Mouse (Mus musculus) ES-E14 (cell line): ENCODE measurements around the gene Bst1. TPM values are rescaled to one million over a fixed set of nuclear protein-coding genes. Genes with fewer than 3 reads are reported as not detected.

Source experiments
- DNase-seq: peaks from one replicate; pipeline ENCODE4 v3.0.0-alpha.2; 2013; ENCODE audit warnings: low read depth, low spot score
- H3K27ac ChIP-seq: 2 replicates; pipeline ENCODE4 v1.5.1; 2012; ENCODE audit warnings: low read depth, mild to moderate bottlenecking, low read length, moderate library complexity, mixed read lengths; ENCODE audit not compliant: poor library complexity, insufficient read depth, severe bottlenecking
- H3K36me3 ChIP-seq: 2 replicates; pipeline ENCODE4 v1.6.1; 2012; ENCODE audit warnings: mild to moderate bottlenecking, low read length, moderate library complexity, mixed read lengths; ENCODE audit not compliant: control insufficient read depth, poor library complexity, insufficient read depth, severe bottlenecking
- H3K4me1 ChIP-seq, 2 experiments: fragments of 150-350 bp in 1 of 2; sonication (generic) in 1 of 2; 2 replicates each; pipeline ENCODE4 v1.6.1; 2012; ENCODE audit warnings: low read length in 2 of 2, mild to moderate bottlenecking in 1 of 2, mixed read lengths in 1 of 2; ENCODE audit not compliant: control insufficient read depth in 2 of 2, insufficient read depth in 2 of 2, poor library complexity in 1 of 2
- H3K4me3 ChIP-seq, 2 experiments: fragments of 150-350 bp in 1 of 2; sonication (generic) in 1 of 2; 2 replicates each; pipeline ENCODE4 v1.5.1; 2012; ENCODE audit warnings: low read length in 2 of 2, low read depth in 1 of 2, mild to moderate bottlenecking in 1 of 2, mixed read lengths in 1 of 2; ENCODE audit not compliant: insufficient read depth in 1 of 2, poor library complexity in 1 of 2, severe bottlenecking in 1 of 2
- H3K9ac ChIP-seq: 2 replicates; pipeline ENCODE4 v1.6.1; 2012; ENCODE audit warnings: low read depth, mild to moderate bottlenecking, low read length, mixed read lengths; ENCODE audit not compliant: poor library complexity, insufficient read depth, severe bottlenecking
- H3K9me3 ChIP-seq: fragments of 150-350 bp; sonication (generic); 2 replicates; pipeline ENCODE4 v1.6.1; 2012; ENCODE audit warnings: low read depth, mild to moderate bottlenecking, low read length; ENCODE audit not compliant: control insufficient read depth, insufficient read depth
- CHD2 ChIP-seq: IDR thresholded peaks from 2 replicates; pipeline ENCODE4 v1.6.1; 2014; ENCODE audit warnings: mild to moderate bottlenecking, low read depth, low read length, inconsistent platforms
- HCFC1 ChIP-seq: IDR thresholded peaks from 2 replicates; pipeline ENCODE4 v1.6.1; 2012; ENCODE audit warnings: low read length, inconsistent platforms, borderline replicate concordance; ENCODE audit not compliant: insufficient read depth
- MAFK ChIP-seq: IDR thresholded peaks from 2 replicates; pipeline ENCODE4 v1.6.1; 2014; ENCODE audit warnings: mild to moderate bottlenecking, low read depth, low read length, inconsistent platforms; ENCODE audit not compliant: insufficient read depth
- ZC3H11A ChIP-seq: IDR thresholded peaks from 2 replicates; pipeline ENCODE4 v1.6.1; 2012; ENCODE audit warnings: low read depth, mild to moderate bottlenecking, inconsistent platforms, low read length, borderline replicate concordance
- ZNF384 ChIP-seq: IDR thresholded peaks from 2 replicates; pipeline ENCODE4 v1.6.1; 2012; ENCODE audit warnings: low read depth, low read length, inconsistent platforms
- in situ Hi-C, 2 experiments: fragments of 600-800 bp; cut with MboI; formaldehyde crosslinking; loops; one replicate each; pipeline ENCODE4 v1.15.1; 2025; ENCODE audit warnings: low sequenced_read_pairs in 2 of 2, inconsistent platforms in 1 of 2; ENCODE audit not compliant: unreplicated experiment in 2 of 2
- total RNA-seq: library from RNA; depleted of rRNA; stranded (reverse); fragments of 300-350 nt; gene quantifications from 2 replicates; pipeline ENCODE4 v1.2.3, GENCODE M21; 2012

Gene Bst1
- total RNA-seq, 1 experiment = 1.1 TPM

DNA sequence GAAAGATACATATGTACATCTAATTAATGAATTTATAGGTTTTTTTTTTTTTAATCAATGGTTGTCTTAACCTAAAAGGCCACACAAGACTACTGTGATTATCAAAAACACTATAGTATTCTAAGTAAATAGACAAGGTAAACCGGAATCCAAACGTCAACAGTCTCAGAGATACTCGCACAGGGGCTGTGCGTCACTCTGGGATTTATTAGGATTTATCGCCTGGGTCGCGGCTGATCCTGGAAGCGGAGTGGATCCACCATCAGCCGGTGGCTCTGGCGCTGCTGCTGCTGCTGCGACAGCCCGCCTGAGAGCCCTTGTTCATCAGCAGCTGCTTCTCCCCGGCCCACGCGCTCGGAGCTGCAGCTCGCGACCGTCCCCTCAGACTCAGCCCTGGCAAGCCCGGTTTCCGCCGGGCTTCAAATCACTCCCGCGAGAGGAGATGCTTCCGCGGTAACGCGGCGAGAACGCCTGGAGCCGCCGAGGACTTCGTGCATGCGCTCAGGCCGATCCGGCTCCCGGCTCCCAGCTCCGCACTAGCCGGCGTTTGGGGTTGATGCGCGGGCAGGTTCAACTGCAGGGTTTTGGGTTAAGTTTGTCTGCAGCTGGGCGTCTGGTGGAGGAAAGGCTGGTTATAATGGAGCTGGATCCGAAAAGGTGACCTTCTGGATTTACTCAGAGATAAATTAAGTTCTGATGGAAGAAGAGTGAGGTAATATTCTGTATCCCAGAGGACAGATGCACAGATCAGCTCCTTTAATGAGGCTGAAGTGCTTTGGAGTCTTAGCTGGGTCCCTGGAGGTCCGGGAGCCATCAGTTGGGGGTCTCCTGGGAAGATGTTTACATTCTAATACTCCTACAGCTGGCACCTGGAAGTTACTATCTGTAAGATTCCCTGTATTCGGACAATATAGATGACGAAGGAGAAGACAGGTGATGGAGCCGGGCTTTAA, 10.7 kb upstream of the Bst1 start:
- Histone ChIP-seq H3K9ac (peak overlapping the region; percentile 79), H3K4me1 (peaks cover 2 to 3% of the 10 kb centered on the region in 2 experiments; a peak in 3 of 4 replicates), H3K4me3 (peak overlapping the region; percentile 62 to 64), H3K27ac (no peak overlapping the region), H3K36me3 (no peaks in the 10 kb centered on the region), H3K9me3 (no peaks in the 10 kb centered on the region)
- in situ Hi-C loops = no loop called here
- DNase-seq = peak; percentile 79
- TF ChIP-seq CHD2 (peak; percentile 97), HCFC1 (no peak)

DNA sequence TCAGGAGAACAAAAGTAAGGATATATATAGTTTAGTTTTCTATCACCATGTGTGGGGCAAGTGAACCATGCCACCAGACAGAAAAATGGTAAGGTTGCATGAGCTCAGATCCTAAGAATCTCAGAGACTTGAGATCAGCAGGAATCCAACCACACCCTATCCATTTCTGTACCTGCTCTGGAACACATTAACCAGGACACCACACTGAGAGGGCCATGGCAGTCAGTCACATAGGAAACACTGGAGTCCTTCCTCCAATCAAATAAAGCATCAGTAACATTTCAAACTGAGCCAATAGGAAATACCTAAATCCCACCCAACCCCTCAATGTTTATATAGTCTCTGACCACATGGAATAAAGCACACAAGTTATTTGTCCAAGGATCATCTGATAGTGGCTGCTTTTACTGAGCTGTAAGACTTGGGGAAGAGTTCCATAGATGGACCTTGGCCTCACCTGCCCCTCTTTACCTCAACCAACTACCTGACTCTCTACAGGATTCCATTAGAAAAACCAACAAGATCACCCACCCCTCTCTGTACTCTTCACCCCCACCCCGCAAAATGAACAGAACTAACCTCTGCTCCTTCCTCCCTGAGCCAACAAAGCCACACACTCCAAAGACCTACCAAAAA, 8.1 kb upstream of the Bst1 start:
- in situ Hi-C loops = no loop called here
- TF ChIP-seq HCFC1 (no peak), ZNF384 (no peak), ZC3H11A (no peak)

DNA sequence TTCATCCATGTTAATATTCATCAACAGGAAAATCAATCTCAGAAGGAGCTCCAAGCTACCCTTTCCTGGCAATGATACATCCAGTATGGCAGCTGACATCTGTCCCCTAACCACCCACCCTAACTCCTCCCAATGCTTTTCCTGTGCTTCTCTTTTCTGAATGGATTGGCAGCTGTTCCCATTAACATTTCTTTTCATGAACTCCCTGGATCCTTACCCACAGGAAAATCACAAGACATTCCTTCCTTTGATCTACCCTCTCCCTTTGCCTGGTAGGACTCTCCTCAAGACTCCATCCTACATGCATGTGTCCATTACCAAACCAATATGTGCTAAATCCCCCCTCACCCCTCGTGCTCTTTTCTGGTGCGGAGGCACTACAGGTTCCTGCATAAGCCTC, 4.1 kb upstream of the Bst1 start:
- in situ Hi-C loops = no loop called here

More for the DNA sequence above, 8.1 kb upstream of the Bst1 start:
- H3K9ac ChIP-seq = no peak overlapping the region
- no peak overlapping the region for H3K4me3 ChIP-seq
- no peaks in the 10 kb centered on the region for H3K36me3 ChIP-seq
- no peak overlapping the region for H3K27ac ChIP-seq
- no peak for DNase-seq
- peaks cover 8 to 12% of the 10 kb centered on the region in 2 experiments; a peak in 3 of 4 replicates for H3K4me1 ChIP-seq
- no peaks in the 10 kb centered on the region for H3K9me3 ChIP-seq

DNA sequence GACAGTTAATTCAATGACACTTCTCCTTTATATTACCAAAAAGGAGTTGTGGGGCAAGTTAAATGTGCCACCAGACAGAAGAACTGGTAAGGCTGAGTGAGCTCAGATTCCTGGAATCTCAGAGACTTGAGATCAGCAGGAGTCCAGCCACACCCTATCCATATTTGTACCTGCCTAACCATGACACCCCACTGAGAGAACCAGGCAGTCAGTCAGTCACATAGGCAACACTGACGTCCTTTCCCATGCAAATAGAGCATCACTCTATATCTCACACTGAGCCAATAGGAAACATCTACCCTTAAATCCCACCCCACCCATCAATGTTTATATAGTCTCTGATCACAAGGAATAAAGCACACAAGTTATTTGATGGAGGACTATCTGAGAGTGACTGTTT, 2.9 kb upstream of the Bst1 start:
- no peak overlapping the region for H3K27ac ChIP-seq
- H3K36me3 ChIP-seq = no peaks in the 10 kb centered on the region
- no peak for DNase-seq
- TF ChIP-seq CHD2 (no peak), HCFC1 (no peak), ZC3H11A (no peak), ZNF384 (no peak), MAFK (no peak)
- H3K4me3 ChIP-seq = no peak overlapping the region
- H3K9ac ChIP-seq = no peak overlapping the region
- in situ Hi-C loops = no loop called here
- no peaks in the 10 kb centered on the region for H3K9me3 ChIP-seq
- H3K4me1 ChIP-seq = peaks cover 6 to 17% of the 10 kb centered on the region in 2 experiments; a peak in 2 of 4 replicates

More for the DNA sequence above, 4.1 kb upstream of the Bst1 start:
- Histone ChIP-seq H3K9ac (no peak overlapping the region), H3K27ac (no peak overlapping the region), H3K4me1 (peaks cover 6 to 16% of the 10 kb centered on the region in 2 experiments; a peak in 2 of 4 replicates), H3K9me3 (no peaks in the 10 kb centered on the region), H3K36me3 (no peaks in the 10 kb centered on the region), H3K4me3 (no peak overlapping the region)
- DNase-seq = no peak
- no peak for TF ChIP-seq MAFK
